Mouse (Mus musculus): Measurements from ENCODE around the gene Mthfd1l.
"Not testable (repeated sequence)": the region's sequence is repeated elsewhere in the genome, so short reads cannot be mapped to it uniquely, and the experiment has no call there.

Mthfd1l gene

GRCm38 (mm10) chr10:4159541-4160090 is 186.7 kb downstream of the Mthfd1l start:
- DNase-seq = no peak

- no peak for DNase-seq
These were observed 187.4 kb downstream of the Mthfd1l start for GRCm38 (mm10) chr10:4160242-4160785.

- DNase-seq = peak; percentile 42
These were observed 189.1 kb downstream of the Mthfd1l start for GRCm38 (mm10) chr10:4162049-4162448.

GRCm38 (mm10) chr10:4162976-4163375 is 190.1 kb downstream of the Mthfd1l start:
- no peak for DNase-seq

- DNase-seq = peak; percentile 69
These were observed 191.8 kb downstream of the Mthfd1l start for GRCm38 (mm10) chr10:4164681-4165080.

GRCm38 (mm10) chr10:4168222-4168798 is 195.4 kb downstream of the Mthfd1l start:
- no peak for DNase-seq

- DNase-seq = no peak
These were observed 201.3 kb downstream of the Mthfd1l start for GRCm38 (mm10) chr10:4174229-4174628.

GRCm38 (mm10) chr10:4174717-4175116 is 201.8 kb downstream of the Mthfd1l start:
- no peak for DNase-seq

- DNase-seq = no peak
These were observed 204.4 kb downstream of the Mthfd1l start for GRCm38 (mm10) chr10:4177285-4177684.

GRCm38 (mm10) chr10:4179049-4179790 is 206.3 kb downstream of the Mthfd1l start:
- no peak for DNase-seq

GRCm38 (mm10) chr10:4181953-4182352 is 209.0 kb downstream of the Mthfd1l start:
- peak; percentile 9 for DNase-seq

- DNase-seq = no peak
These were observed 209.5 kb downstream of the Mthfd1l start for GRCm38 (mm10) chr10:4182406-4182805.

- peak; percentile 73 for DNase-seq
These were observed 215.9 kb downstream of the Mthfd1l start for GRCm38 (mm10) chr10:4188614-4189402.

- no peak for DNase-seq
These were observed 216.5 kb downstream of the Mthfd1l start for GRCm38 (mm10) chr10:4189422-4189821.

- no peak for DNase-seq
These were observed 226.1 kb downstream of the Mthfd1l start for GRCm38 (mm10) chr10:4198978-4199377.

- DNase-seq = no peak
These were observed 227.0 kb downstream of the Mthfd1l start for GRCm38 (mm10) chr10:4199926-4200325.

GRCm38 (mm10) chr10:4200546-4201104 is 227.7 kb downstream of the Mthfd1l start:
- DNase-seq = no peak

- no peak for DNase-seq
These were observed 228.2 kb downstream of the Mthfd1l start for GRCm38 (mm10) chr10:4201141-4201540.

- not testable (repeated sequence) for DNase-seq
These were observed 230.7 kb downstream of the Mthfd1l start for GRCm38 (mm10) chr10:4203651-4204050.

GRCm38 (mm10) chr10:4209040-4209439 is 236.1 kb downstream of the Mthfd1l start:
- no peak for DNase-seq

GRCm38 (mm10) chr10:4210313-4211066 is 237.6 kb downstream of the Mthfd1l start:
- DNase-seq = no peak

GRCm38 (mm10) chr10:4211067-4211447 is 238.1 kb downstream of the Mthfd1l start:
- no peak for DNase-seq
